Mouse (Mus musculus) MN1 (cell line): ENCODE data around the gene Vmn1r53.
"Not testable (repeated sequence)": the region's sequence is repeated elsewhere in the genome, so short reads cannot be mapped to it uniquely, and the experiment has no call there.

ENCODE experiments used
- DNase-seq: peaks from one replicate; pipeline ENCODE4 v3.0.0-alpha.2; 2016; ENCODE audit warnings: low spot score

Gene Vmn1r53

DNA sequence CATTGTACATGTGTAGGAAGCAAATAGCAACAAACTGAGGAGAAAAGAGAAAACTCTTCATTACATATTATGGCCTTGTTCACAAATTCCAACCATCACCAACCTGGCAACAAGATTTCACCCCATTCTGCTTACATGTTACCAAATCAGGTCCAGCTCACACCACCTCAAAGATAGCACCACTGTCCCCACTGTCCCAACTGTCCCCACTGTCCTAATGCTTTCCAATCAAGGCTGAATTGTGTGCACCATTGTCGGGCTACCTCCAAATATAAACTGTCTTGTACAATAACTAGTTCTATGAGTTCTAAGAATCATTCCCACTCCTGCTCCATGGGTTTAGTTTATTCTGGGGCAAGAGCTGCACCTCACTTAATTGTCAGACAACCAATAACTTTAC is at the start of gene Vmn1r53:
Gene Vmn1r53, minus strand, starts transcription at position 101 of the 400 bp plus-strand sequence.
- DNase-seq, result no peak

DNA sequence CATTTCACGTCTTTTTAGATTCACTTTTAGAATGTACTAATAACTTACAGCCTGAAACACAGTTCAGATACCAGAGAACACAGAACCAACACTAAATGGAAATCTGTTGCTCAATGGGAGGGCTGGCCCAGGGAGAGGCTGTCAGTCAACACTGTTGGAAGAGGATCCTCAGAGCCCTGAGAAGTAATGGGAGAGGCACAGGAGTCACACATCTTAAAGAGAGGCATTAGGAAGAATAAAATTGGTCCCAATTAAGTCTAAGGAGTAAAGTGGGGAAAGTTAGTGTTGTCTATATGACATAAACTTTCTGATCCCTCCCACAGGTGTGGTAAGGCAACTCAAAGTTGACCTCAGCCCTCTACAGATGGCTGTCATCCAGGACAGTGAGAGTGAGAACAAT is 21.8 kb upstream of the Vmn1r53 start, which contains the start of gene Vmn1r54:
Gene Vmn1r54, plus strand, starts transcription at position 301 of the 400 bp plus-strand sequence.
- DNase-seq, result no peak

- no peak for DNase-seq
Observed at GRCm38 (mm10) chr6:90244019-90244418, 19.8 kb upstream of the Vmn1r53 start.

DNA sequence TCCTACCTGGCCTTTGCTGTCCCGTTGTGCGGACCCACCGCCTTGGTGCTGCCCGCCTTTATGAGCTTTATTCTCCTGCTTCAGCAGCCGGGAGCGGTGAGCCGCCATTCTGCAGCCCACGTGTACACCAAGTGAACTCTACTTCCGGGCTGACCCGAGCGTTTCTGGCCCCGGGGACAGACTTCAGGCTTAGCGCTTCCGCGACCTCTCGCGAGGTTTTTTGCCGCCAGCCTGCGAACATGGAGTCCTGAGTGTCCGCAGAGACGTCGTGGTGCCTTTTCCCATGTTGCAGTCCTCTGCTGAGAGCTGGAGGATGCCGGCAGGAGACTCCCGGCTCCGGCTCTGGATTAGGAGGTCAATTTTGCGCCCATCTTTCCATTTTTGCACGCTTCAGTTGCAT is 8.4 kb upstream of the Vmn1r53 start:
- no peak for DNase-seq

DNA sequence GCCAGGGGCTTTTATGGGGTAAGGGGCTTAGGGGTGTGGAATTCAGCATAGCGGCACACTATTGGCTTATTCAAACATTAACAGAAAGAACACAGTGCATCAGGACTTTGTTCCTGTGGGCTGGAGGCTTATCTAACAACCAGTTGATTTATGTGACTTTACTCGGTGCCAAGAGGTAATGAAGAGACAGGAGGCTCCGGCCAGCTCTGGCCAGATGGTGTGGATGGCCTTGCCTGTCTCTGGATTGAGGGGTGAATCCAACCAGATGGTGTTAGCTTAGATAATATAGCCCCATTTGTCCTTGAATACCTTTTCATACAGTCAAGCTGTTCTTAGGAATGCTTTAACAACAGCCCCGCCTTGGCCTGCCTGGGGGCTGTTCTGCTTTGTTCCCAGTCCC is 7.9 kb upstream of the Vmn1r53 start:
- not testable (repeated sequence) for DNase-seq

- not testable (repeated sequence) for DNase-seq
Observed at GRCm38 (mm10) chr6:90202493-90202892, 21.7 kb downstream of the Vmn1r53 start, which contains the start of gene V1ra8. Gene V1ra8 (plus strand): TSS chr6:90202793.

DNA sequence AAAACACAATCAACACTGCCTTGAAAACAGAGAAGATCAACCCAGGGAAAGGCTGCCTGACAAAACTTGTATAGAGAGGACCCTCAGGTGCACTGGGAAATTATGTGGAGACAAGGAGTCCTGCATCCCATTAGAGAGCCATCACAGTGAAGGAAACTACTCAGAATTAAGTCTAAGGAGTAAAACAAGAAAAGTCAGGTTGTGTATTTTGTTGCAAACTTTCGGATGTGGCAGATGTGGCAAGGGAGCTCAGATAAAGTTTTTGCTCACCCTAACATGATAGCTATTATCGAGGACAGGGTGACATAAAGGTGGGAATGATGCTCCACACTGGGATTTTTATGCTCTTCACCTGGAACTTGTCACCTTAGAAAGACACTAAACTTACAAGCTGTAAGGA is 49.7 kb downstream of the Vmn1r53 start, which contains the start of gene Vmn1r52:
Gene Vmn1r52, plus strand, starts transcription at position 301 of the 400 bp plus-strand sequence.
- no peak for DNase-seq
